Mouse (Mus musculus): ENCODE measurements around the gene Hdac10.

DNA sequence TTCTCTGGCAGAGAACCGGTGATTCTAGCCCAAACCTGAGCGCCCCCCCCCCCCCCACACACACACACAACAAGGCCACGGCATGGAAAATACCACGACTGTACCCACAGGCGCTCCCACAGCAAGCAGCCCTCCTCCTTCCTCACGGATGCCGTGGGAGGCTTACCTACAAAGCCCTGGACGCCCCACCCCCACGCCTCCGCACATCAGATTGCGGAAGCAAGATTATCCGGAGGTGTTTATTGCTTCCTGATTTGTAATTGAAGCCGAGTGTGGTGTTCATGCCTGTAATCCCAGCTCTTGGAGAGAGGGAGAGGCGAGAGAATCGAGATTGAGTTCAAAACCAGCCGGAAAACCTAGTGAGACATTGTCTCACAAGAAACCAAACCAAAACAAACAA, 18.5 kb upstream of the Hdac10 start:
- TF ChIP-seq GATA1 (IDR thresholded peaks at IDR 0.05; ENCODE audit: borderline replicate concordance, low read length) = no peak
- no peak for TF ChIP-seq FLI1 (IDR thresholded peaks at IDR 0.05; ENCODE audit: low read length)
